Mouse (Mus musculus) liver, embryonic 11.5 days (tissue): ENCODE results near the gene Shkbp1. TPM values are rescaled to one million over a fixed set of nuclear protein-coding genes. Genes with fewer than 3 reads are reported as not detected.

Source experiments
- ATAC-seq: fragments of 200-750 bp; cut with Nextera tagmentation; replicated peaks from 2 replicates; pipeline ENCODE4 v1.8.0; 2017; ENCODE audit warnings: moderate number of reproducible peaks, mild to moderate bottlenecking, moderate TSS enrichment, moderate library complexity; ENCODE audit not compliant: low FRiP score
- DNase-seq: peaks from one replicate; pipeline ENCODE4 v3.0.0-alpha.2; 2017; ENCODE audit warnings: low spot score
- H3K27ac ChIP-seq: fragments of 300-500 bp; sonication (generic); 2 replicates; pipeline ENCODE4 v1.5.1; 2014; ENCODE audit warnings: mild to moderate bottlenecking, low read depth, low read length, control low read depth
- H3K27me3 ChIP-seq: fragments of 300-500 bp; sonication (generic); replicated peaks from 2 replicates; pipeline ENCODE4 v1.6.1; 2014; ENCODE audit warnings: low read length, mixed read lengths; ENCODE audit not compliant: control insufficient read depth, insufficient read depth
- H3K36me3 ChIP-seq: fragments of 300-500 bp; sonication (generic); 2 replicates; pipeline ENCODE4 v1.6.1; 2014; ENCODE audit warnings: mild to moderate bottlenecking, low read length, moderate library complexity, mixed read lengths; ENCODE audit not compliant: control insufficient read depth, insufficient read depth
- H3K4me1 ChIP-seq: fragments of 300-500 bp; sonication (generic); replicated peaks from 2 replicates; pipeline ENCODE4 v1.6.1; 2014; ENCODE audit warnings: low read length, mixed read lengths; ENCODE audit not compliant: control insufficient read depth, insufficient read depth
- H3K4me2 ChIP-seq: fragments of 300-500 bp; sonication (generic); 2 replicates; pipeline ENCODE4 v1.6.1; 2014; ENCODE audit warnings: mild to moderate bottlenecking, control low read depth, moderate library complexity
- H3K4me3 ChIP-seq: fragments of 300-500 bp; sonication (generic); 2 replicates; pipeline ENCODE4 v1.5.1; 2014; ENCODE audit warnings: low read depth, low read length, control low read depth
- H3K9ac ChIP-seq: fragments of 300-500 bp; sonication (generic); 2 replicates; pipeline ENCODE4 v1.6.1; 2014; ENCODE audit warnings: low read depth, low read length, control low read depth
- H3K9me3 ChIP-seq: fragments of 300-500 bp; sonication (generic); 2 replicates; pipeline ENCODE4 v1.6.1; 2016; ENCODE audit warnings: low read length, inconsistent platforms, mixed read lengths; ENCODE audit not compliant: control insufficient read depth
- WGBS: fragments of 180-500 bp; shearing (Covaris S2); extraction: QIAGEN DNeasy Blood & Tissue Kit; methylation state at CpG from one replicate; pipeline ENCODE4 v1.1.7; 2014; 5-methylcytosine and 5-hydroxymethylcytosine counted together
- polyA plus RNA-seq: library from polyadenylated mRNA; unstranded; fragments of >200 nt; fragmentation: Nextera tagmentation; extraction: Ambion mirVana; gene quantifications from 2 replicates; pipeline ENCODE4 v1.2.1, GENCODE M21; 2014

Shkbp1 gene
- polyA plus RNA-seq, 1 experiment from 2014 or later: 49.6 TPM

GRCm38 (mm10) chr7:27345444-27345843 lies 10.4 kb downstream of the Shkbp1 start:
- Histone ChIP-seq H3K9me3 (no peaks in the 10 kb centered on the region), H3K27me3 (no peaks in the 10 kb centered on the region), H3K4me2 (no peak overlapping the region), H3K9ac (no peak overlapping the region), H3K4me3 (no peak overlapping the region), H3K27ac (no peak overlapping the region), H3K36me3 (peaks cover 4% of the 10 kb centered on the region; the same call in 1 of the 2 replicates), H3K4me1 (no peaks in the 10 kb centered on the region)
- ATAC-seq (peak; percentile 59), DNase-seq (no peak)
- 25% methylated on average over 6 of the region's 6 CpGs for WGBS

- Histone ChIP-seq H3K4me1 (no peaks in the 10 kb centered on the region), H3K4me2 (no peak overlapping the region), H3K4me3 (no peak overlapping the region), H3K27me3 (peaks cover 19% of the 10 kb centered on the region), H3K9me3 (no peaks in the 10 kb centered on the region), H3K9ac (no peak overlapping the region), H3K36me3 (peaks cover 4% of the 10 kb centered on the region; the same call in 1 of the 2 replicates), H3K27ac (no peak overlapping the region)
- DNase-seq (no peak), ATAC-seq (no peak)
- 49% methylated on average over 4 of the region's 4 CpGs for WGBS
These were observed 13.2 kb downstream of the Shkbp1 start for GRCm38 (mm10) chr7:27342595-27342994.

GRCm38 (mm10) chr7:27339519-27339918 lies 16.3 kb downstream of the Shkbp1 start:
- no peak for ATAC-seq
- WGBS: 44% methylated on average over 7 of the region's 7 CpGs
- H3K27me3 ChIP-seq: peaks cover 50% of the 10 kb centered on the region

GRCm38 (mm10) chr7:27339114-27339513 lies 16.7 kb downstream of the Shkbp1 start:
- no peaks in the 10 kb centered on the region for H3K36me3 ChIP-seq
- WGBS: 71% methylated on average over 4 of the region's 4 CpGs

More at GRCm38 (mm10) chr7:27339519-27339918, 16.3 kb downstream of the Shkbp1 start:
- no peak overlapping the region for H3K9ac ChIP-seq
- no peak for DNase-seq
- peaks cover 3% of the 10 kb centered on the region for H3K4me1 ChIP-seq
- no peak overlapping the region for H3K4me3 ChIP-seq
- H3K27ac ChIP-seq: no peak overlapping the region
- no peaks in the 10 kb centered on the region for H3K9me3 ChIP-seq
- H3K36me3 ChIP-seq: no peaks in the 10 kb centered on the region
- no peak overlapping the region for H3K4me2 ChIP-seq

GRCm38 (mm10) chr7:27337175-27337853 lies 18.5 kb downstream of the Shkbp1 start, which contains the start of gene Ltbp4:
Ltbp4 (minus strand) TSS chr7:27337692.
- Histone ChIP-seq H3K27ac (no peak within 1 kb of the TSS), H3K27me3 (peaks cover 72% of the 10 kb centered on the region), H3K4me1 (peaks cover 19% of the 10 kb centered on the region), H3K4me2 (peak within 1 kb of the TSS; percentile 65), H3K9me3 (no peaks in the 10 kb centered on the region), H3K9ac (no peak within 1 kb of the TSS), H3K36me3 (no peaks in the 10 kb centered on the region), H3K4me3 (peak within 1 kb of the TSS; percentile 39)
- peak; percentile 70 for ATAC-seq
- 3% methylated on average over 36 of the region's 36 CpGs for WGBS
- no peak for DNase-seq

More at GRCm38 (mm10) chr7:27339114-27339513, 16.7 kb downstream of the Shkbp1 start:
- no peak overlapping the region for H3K9ac ChIP-seq
- no peak overlapping the region for H3K4me3 ChIP-seq
- H3K27me3 ChIP-seq: peaks cover 54% of the 10 kb centered on the region
- no peak for DNase-seq
- H3K4me2 ChIP-seq: no peak overlapping the region
- H3K9me3 ChIP-seq: no peaks in the 10 kb centered on the region
- no peak for ATAC-seq
- H3K4me1 ChIP-seq: peaks cover 7% of the 10 kb centered on the region
- no peak overlapping the region for H3K27ac ChIP-seq

GRCm38 (mm10) chr7:27335928-27336823 lies 19.6 kb downstream of the Shkbp1 start:
- no peaks in the 10 kb centered on the region for H3K9me3 ChIP-seq
- ATAC-seq (peak; percentile 74), DNase-seq (peak; percentile 84)
- peaks cover 83% of the 10 kb centered on the region for H3K27me3 ChIP-seq
- 2% methylated on average over 47 of the region's 47 CpGs for WGBS
- peaks cover 23% of the 10 kb centered on the region for H3K4me1 ChIP-seq
- H3K4me2 ChIP-seq: peak overlapping the region; percentile 65
- H3K9ac ChIP-seq: no peak overlapping the region
- peak overlapping the region; percentile 39 for H3K4me3 ChIP-seq
- H3K36me3 ChIP-seq: no peaks in the 10 kb centered on the region
- no peak overlapping the region for H3K27ac ChIP-seq

- Histone ChIP-seq H3K4me2 (no peak overlapping the region; the same call in 1 of the 2 replicates), H3K9ac (no peak overlapping the region), H3K9me3 (no peaks in the 10 kb centered on the region), H3K4me1 (peaks cover 27% of the 10 kb centered on the region), H3K4me3 (no peak overlapping the region), H3K27ac (no peak overlapping the region), H3K36me3 (no peaks in the 10 kb centered on the region), H3K27me3 (peaks cover 93% of the 10 kb centered on the region)
- WGBS: 53% methylated on average over 15 of the region's 15 CpGs
- ATAC-seq (no peak), DNase-seq (no peak)
These were observed 20.7 kb downstream of the Shkbp1 start for GRCm38 (mm10) chr7:27335011-27335720.

GRCm38 (mm10) chr7:27334405-27334911 lies 21.4 kb downstream of the Shkbp1 start:
- Histone ChIP-seq H3K9ac (no peak overlapping the region), H3K4me3 (peak overlapping the region; percentile 6; the same call in 1 of the 2 replicates)
- ATAC-seq: no peak

More at GRCm38 (mm10) chr7:27334405-27334911, 21.4 kb downstream of the Shkbp1 start:
- Histone ChIP-seq H3K4me1 (peaks cover 31% of the 10 kb centered on the region), H3K9me3 (no peaks in the 10 kb centered on the region), H3K27ac (no peak overlapping the region), H3K27me3 (peaks cover 99% of the 10 kb centered on the region), H3K36me3 (no peaks in the 10 kb centered on the region), H3K4me2 (peak overlapping the region; percentile 71)
- 4% methylated on average over 32 of the region's 32 CpGs for WGBS
- DNase-seq: no peak
